Mouse (Mus musculus) lung, adult 2 months (tissue): Measurements from ENCODE around the gene Ppfibp1.
"Not testable (repeated sequence)": the region's sequence is repeated elsewhere in the genome, so short reads cannot be mapped to it uniquely, and the experiment has no call there.

ENCODE experiments used
- CTCF ChIP-seq: fragments of 200-500 bp; IDR thresholded peaks from 2 replicates; pipeline ENCODE4 v1.5.1; 2011; ENCODE audit warnings: mild to moderate bottlenecking, low read length, control low read depth; ENCODE audit not compliant: insufficient read depth
- POLR2A ChIP-seq: fragments of 200-500 bp; IDR thresholded peaks from 2 replicates; pipeline ENCODE4 v1.6.1; 2011; ENCODE audit warnings: low read depth, mild to moderate bottlenecking, control low read depth, low read length, borderline replicate concordance; ENCODE audit errors: extremely low read depth

- TF ChIP-seq POLR2A, CTCF: not testable (repeated sequence)
Measured at GRCm38 (mm10) chr6:146864370-146864769, 23.9 kb upstream of the Ppfibp1 start.
